Mouse (Mus musculus): ENCODE data around the gene 6330403K07Rik.

The 6330403K07Rik gene

GRCm38 (mm10) chr11:70982557-70983228 is 50.6 kb downstream of the 6330403K07Rik start, which contains the start of gene C1qbp:
Gene C1qbp, minus strand, starts transcription at chr11:70983026.
- peak; percentile 91 for DNase-seq (ENCODE audit: low read depth)

GRCm38 (mm10) chr11:70982030-70982429 is 51.3 kb downstream of the 6330403K07Rik start:
- DNase-seq (ENCODE audit: low read depth): peak; percentile 18
